Mouse (Mus musculus) spleen, postnatal 36 days (tissue): ENCODE data around the gene Ubxn11.

Source experiments
- DNase-seq, 2 experiments: peaks; one replicate each; pipeline ENCODE4 v3.0.0; 2022; ENCODE audit warnings: low spot score in 2 of 2, mixed read lengths in 1 of 2

Gene Ubxn11

DNA sequence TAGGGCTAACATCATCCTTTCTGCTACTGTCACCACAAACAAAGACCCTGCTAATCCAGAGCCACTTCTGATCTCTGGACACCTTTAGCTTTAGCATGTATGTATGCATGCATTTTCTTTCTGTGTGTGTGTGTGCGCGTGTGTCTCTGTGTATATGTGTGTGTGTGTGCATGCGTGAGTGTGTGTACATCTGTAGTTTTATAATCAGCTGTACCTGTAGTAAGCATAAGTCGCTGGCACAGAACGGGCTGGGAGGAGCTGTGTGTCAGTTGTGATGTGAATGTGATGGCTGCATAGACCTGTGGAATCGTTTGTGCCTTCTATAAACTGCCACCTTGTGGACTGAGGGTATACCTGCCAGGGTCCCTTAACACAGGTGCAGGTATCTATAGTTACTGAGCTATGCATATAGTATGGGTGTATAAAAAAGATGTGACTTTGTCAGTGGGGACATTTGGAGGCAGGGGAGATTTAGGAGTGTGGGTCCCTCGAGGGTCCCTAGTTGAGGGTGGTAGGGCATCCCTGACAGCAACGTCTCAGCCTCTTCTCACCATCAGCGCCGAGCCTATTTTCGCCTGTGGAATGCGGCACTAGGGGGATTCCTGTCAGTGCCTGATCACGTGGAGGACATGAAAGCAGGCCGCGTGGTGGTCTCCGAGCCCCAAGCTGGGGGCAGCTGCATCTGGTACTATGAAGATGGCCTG lies 11.7 kb upstream of the Ubxn11 start:
- DNase-seq: no peak

DNA sequence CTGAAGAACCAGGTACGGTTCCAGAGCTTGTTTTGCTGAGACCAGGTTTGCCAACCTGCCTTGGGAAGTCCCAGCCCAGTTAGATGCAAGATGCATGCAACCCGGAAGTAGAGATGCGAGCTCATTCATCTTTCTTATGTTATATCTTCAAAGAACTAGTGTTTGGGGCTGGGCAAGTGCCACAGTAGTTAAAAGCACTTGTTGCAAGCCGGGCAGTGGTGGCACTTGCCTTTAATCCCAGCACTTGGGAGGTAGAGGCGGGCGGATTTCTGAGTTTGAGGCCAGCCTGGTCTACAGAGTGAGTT lies 11.2 kb upstream of the Ubxn11 start:
- no peak for DNase-seq

DNA sequence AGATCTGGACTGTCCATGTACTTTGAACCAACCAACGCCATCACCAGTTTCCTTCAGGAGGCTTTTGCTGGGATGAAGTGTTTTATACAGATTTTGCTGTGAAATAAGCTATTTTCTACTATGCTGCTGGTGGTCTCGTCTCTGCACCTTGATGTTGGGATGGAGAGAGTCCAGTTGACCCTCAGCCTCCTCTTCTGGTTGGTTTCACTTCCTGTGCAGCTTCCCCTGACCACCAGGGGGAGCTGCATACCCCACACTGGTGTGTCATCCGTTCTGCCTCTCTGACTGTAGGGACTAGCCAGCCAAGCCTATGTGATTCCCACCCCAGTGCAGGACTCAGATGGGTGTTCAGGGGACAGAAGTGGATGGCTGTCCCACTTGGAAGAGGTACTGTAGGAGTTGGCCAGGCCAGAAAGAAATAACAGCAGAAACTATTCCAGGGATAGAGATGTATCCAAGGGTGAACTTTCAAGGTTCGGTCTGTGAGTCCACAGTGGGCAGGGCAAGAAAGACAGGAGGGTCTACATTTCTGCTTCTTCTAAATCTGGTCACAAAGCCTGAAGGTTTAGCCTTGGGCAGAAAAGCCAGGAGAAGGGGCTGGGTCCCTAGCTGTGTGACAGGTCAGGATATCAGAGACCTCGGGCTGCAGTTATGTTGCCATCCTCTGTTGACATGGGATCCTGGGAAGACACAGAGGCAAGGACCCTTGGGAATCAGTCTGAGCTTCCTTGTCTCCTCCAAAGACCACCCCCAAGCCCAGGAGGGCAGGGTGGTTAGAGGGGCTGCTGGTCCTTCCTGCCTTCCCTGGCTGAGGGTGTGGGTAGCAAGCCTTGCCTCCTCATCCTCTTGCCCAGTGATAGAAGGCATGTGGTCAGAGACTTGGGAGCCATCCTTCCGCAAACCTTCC lies 9.7 kb upstream of the Ubxn11 start:
- DNase-seq: peak; percentile 76 to 87

DNA sequence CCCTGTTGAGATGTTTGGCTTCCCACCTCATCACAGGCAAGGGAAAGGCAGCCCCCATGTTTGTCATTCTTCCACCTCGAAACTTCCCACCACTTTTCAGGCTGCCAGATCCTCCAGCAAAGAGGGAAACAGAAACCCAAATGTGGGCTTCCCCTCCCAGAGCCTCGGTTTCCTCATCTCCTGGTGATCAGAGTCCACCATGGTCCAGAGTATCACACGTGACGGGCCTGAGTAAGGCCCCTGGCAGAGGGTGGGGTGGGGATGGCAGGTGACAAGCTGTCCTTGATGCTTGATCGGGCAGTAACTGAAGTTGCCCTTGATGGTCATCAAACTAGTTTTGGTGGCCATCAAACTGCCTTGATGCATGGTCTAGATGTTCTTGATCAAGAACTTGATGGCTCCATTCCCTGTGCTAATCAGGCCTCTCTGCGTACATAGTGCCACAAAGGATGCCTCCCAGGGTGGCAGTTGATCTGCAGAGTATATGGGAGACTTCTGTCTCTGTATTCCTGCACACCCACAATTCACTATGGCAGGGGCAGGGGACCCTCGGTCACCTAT lies 8.3 kb upstream of the Ubxn11 start:
- no peak for DNase-seq

DNA sequence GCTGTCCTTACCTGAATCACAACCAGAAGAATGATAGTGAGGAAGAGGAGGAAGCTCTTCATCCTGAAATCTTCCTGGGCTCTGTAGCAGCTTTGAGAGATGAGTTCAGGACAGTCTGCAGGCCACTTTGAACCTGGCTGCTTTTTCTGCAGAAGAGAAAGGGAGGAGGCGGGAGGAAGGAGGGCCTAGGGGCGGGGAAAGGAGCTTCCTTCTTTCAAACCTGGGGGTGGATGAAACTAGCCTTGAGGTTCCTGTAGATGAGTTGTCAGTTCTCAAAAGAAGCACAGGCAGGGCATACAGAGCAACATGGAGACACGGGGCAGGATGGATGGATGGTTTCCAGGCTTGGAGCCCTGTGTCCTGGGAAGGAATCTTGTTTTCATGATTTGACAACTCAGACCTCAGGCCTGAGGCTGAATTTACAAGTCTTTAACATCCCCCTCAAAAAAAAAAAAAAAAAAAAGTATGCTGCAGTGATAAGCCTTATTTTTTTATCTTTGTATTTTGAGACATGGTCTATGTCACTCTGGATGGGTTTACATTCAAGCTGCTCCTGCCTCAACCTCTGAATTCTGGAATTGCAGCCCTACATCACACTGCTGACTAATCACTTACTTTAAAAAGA lies 7.3 kb upstream of the Ubxn11 start, which contains the start of gene Cd52:
Cd52 (minus strand) TSS at position 160 of the 625 bp plus-strand sequence.
- DNase-seq: peak; percentile 93 to 94

DNA sequence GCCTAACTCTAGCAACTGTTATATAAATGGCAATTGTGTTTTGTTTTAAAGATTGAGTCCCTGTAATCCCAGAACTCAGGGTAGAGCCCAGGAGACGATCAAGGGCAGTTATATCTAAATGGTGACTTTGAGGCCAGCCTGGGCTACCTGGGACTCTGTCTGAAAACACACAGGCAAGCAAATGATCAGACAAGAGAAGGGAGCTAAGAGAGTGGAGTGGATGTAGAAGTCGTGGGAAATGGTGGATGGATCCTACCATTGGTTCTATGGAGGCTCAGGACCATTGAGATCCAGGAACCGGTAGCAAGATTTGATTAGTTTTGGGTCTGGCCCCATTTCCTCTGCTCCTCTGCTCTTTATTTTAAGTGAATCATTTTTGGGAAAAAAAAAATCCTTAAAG lies 6.2 kb upstream of the Ubxn11 start:
- DNase-seq: no peak

DNA sequence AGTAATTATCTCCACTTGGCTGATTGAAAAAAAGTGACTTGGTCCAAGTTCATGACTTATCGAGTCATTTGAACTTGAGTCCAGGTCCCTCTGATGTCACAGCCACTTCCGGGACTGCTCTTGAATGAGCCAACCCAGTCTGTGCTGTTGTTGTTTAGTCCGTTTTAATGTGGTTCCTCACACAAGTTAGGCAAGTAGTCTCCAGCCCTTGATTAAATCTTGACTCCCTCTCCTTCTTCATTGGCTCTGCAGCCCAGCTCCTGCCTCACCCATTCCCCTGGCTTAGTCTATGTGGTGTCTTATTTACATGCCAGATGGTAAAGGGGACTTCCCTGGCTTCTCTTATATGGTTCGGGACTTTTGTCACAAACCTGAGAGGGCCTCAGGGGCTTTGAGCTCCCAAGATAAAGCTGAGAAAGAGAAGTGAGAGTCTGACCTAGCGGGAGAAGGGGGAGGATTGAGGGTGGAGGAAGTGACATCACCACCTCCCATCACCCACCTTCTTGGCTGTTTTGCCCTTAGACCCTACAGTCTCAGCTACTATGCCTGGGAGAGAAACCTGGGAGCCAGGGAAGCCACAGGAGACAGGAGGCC lies 5.3 kb upstream of the Ubxn11 start:
- peak; percentile 92 to 93 for DNase-seq

DNA sequence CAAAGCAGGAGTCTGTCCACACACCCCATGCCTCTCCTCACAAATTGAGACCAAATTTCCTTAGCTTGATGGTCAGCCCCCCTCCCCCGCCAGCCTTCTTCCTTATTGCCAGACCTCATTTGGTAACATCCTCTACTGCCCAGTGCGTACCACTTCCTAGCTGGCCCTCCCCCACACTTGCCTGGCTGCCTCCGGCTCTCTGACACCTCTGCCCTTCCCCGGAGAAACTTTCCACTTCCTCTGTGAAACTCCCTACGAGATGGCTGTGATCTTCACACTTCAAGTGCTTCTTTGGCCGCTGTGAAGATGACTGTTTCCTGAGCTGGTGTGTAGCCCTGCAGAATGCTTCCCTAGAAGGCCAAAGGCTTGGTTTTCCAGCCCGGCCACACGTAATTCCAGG lies 3.7 kb upstream of the Ubxn11 start:
- DNase-seq: peak; percentile 95 to 96

DNA sequence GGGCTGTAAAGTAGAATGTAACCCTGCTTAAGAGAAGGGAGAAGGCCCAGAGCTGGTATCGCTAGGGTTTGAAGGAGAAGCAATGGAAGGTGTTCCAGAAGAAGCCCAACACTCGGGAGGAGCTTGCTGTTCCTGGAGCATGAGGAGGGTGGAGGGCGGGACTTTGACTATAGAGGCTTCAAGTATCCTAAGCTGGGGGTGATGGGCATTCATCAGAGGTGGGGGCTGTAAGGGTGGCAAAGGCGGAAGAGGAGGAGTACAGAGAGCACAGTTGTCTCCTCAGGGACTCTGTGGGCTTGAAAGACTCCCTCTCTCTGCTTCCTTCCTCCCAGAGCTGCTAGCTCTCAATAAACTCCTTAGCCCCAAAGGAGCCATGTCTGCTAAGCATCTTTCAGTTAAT lies 2.1 kb upstream of the Ubxn11 start:
- DNase-seq: peak; percentile 68 to 75

DNA sequence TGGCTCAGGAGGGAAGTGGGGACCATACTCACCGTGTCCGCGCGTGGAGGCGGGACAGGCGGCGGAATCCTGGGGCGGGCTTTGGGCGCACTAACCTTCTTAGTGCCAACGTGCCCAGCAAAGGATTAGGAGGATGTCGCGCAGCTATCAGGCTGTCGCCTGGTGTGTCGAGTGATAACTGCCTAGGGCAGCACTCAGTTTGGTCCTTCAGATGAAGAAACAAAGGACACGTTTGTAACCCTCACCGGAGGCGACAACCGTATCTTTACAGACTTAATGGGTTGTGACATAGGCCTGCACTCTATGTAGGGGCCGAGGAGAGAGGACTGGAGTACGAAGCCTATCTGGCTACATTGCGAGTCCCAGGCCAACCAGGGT lies 361 bp downstream of the Ubxn11 start:
- DNase-seq: no peak

DNA sequence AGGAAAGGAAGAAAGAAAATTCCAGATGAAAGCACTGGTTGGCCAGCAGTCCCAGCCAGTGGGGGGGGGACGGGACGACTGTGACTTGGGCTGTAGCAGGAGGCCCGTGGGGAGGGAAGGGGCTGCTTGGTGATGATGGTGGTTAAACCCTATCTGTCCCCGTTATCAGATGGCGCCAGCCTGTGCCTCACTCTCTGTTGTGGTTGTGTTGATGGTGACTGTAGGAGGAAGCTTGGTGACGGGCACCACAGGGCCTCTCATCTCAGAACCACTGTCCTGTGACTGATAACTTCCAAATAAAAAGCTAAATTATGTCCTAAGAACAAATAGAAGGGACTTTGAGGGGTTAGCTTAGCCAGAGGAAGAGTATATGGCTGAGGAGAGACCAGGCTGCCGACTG lies 3.7 kb downstream of the Ubxn11 start:
- no peak for DNase-seq

DNA sequence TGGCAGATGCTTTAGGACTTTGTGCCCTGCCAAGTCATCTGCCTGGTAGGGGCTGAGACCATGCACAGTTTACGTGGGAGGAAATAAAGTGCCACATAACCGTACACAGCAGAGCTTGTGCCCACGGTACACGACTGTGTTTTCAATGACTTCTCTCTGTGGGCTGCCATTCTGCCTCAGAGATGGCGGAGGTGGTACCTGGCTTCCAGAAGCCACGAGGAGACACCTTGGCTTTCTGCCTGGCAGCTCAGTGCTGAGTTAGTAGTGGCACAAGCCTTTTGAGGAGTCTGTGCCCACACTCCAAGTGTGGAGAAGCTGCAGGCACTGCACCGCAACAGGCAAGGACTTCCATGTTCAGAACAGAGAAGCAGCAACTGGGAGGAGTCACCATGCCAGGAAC lies 5.4 kb downstream of the Ubxn11 start:
- DNase-seq: no peak

DNA sequence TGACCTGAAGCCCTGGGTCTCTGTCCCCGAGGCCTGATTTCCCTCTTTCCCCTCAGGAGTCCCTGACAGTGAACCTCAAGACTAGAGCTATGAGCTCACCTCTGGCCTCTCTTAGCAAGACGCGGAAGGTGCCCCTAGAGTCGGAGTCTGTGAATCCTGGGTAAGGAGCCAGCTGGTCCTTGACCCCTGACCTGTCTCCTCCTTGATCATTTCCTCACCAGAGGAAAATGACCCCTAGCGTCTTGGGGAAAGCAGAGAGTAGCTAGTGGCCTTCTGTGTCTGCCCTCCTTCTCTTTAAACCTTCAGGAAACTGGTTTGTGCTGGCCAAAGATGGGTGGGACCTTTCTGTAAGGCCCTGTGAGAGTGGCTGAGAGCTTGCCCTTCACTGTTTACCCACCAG lies 5.8 kb downstream of the Ubxn11 start:
- DNase-seq: no peak

DNA sequence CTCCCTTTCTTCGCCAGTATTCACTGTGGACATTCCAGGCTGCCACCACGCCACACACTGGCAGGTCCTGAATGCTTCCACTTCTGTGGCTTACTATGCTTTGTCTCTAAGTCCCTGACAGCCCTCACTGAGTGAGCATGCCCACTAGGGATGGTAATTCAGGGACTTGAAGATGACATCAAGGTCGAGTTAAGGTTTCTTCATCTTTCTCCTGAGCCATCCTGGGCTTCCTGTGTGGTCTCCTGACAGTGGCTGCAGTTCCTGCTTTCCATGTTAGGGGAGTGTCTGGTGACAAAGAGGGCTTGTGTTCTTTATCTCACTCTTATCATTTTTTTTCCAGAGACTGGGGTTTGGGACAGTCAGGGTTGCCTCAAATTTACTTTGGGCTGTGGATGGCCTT lies 8.3 kb downstream of the Ubxn11 start:
- no peak for DNase-seq

DNA sequence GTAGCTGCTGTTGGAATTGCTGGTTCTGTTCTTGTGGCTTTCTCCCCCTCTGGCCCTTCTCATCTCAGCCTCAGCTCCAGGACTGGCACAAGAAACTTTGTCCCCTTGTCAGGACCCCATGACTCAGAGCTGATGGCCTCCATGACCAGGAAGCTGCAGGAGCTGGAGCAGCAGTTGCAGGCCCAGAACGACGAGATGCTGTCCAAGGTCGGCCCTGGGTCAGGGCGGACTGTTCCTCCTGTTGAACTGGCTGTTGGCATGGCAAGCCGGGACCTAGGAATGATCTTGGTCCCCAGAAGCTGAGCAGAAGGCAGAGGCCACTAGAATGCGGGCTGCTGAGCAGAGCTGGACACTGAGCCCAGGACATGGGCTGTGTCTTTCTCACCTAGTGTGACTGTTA lies 10.0 kb downstream of the Ubxn11 start:
- DNase-seq: no peak

DNA sequence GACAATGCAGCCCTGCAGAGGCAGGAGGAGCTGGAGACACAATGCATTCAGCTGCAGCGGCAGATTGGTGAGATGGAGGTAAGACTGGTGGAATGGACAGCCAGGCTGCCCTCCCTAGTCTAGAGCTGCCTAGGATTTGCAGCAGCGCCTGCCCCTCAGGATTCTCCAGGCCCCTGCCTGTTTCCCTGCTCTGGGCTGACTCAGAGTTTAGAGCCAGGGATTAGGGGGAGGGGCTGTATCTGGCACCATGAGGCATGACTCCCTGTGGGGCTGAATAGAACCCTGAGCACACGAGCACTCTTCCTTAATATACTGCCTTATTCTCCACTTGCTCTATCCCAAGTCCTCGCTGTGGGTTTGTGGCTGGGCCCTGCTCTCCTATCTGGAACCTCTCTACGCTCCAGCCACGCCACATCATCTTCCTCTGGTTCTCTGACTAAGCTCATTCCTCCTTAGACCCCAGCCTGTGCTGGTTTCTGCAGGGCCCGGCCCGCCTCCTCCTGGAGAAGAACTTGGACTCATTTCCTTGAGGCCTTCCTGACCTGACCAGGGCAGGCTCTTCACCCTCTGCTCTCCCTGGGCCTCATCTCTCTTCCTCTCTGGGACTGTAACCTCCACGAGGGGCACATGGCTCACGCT lies 11.1 kb downstream of the Ubxn11 start:
- DNase-seq: no peak

DNA sequence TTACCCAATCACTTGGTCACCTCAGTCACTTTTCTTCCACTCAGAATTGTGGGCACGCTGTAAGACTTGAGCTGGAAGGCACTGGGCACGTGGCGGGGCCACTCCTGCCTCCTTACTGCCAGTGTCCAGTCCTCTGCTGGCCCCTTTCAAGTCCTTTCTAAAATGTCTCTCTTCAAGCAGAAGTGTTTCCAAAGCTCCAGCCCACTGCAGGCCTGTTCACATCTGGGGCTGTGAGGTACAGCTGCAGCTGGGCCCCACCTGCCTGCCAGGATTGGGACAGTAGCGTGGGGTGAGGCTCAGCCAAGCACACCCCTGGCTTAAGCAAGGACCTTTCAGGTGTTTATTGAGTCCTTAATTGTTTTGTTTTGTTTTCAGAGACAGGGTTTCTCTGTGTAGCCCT lies 11.7 kb downstream of the Ubxn11 start:
- no peak for DNase-seq

DNA sequence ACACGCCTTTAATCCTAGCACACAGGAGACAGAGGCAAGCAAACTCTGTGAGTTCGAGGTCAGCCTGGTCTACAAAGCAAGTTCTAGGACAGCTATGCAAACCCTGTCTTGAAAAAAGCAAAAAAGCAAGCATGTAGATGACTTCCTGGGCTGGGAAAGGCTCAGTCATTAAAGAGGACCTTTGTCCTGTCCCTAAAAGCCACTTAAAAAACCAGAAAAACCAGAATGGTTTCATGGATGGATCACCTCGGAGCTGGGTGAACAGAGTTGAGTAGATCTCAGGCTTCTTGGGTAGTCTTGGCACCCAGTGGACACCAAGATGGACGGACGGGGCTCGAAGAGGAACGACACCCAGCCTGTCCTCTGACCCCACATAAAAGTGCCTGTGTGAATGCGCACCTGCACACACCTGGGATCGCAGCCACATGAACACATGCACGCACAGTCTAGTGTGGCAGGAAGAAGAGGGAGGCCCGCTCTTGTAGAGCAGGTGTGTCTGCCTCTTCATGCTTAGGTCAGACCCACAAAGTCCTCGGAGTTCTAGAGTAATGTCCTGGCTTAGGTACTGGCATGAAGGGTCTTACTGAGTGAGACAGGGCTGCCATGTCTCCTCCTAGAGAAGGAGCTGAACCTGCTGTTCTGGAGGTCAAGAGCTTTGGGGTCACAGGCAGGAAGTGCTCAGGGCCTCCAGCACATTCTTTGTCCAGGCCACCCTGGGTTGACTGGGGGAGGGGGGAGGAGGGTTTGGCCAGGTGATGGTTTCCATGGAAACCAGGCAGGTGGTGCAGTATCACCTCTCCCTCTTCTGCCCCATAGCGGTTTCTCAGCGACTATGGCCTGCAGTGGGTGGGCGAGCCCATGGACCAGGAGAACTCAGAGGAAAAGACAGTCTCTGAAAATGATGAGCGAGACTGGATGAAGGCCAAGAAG lies 13.1 kb downstream of the Ubxn11 start:
- no peak for DNase-seq

DNA sequence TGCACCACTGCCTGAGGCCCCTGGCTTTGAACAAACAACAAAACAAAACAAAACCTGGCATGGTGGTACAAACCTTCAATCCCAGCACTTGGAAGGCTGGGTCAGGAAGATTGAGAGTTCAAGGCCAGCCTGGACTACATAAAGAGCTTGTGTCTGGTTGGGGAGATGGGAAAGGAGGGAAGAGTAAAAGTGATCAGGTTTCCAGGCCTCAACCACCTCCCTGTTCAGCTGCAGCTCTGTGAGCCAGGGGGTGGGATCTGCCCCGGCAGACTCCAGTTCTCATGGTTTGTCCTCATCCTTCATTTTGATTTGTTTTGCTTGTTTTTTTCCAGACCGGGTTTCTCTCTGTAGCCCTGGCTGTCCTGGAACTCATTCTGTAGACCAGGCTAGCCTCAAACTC lies 14.1 kb downstream of the Ubxn11 start:
- no peak for DNase-seq

DNA sequence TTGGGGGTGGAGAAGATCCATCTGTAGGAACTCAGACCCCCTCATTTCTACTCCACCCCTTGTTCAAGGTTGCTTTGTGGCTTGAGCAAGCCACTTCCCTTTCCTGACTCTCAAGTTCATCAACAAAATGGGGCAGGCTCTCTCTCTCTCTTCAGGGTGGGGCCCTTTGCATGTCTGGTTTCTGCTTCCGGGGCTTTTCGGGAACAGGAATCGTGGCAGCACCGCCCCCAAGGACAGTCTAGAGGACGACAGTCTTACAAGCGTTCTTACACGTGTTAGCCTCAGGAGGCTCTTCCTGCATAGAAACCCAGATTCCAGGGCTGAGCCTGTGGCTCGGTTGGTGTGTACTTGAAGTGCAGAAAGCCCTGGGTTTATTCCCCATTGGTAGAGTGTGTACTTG lies 14.6 kb downstream of the Ubxn11 start:
- DNase-seq: peak; percentile 91 to 93
